Mouse (Mus musculus): ENCODE results near the gene Tead1. TPM values are rescaled to one million over a fixed set of nuclear protein-coding genes. Genes with fewer than 3 reads are reported as not detected.

The Tead1 gene
- polyA plus RNA-seq, 1 experiment from 2014 or later, result 36.2 TPM

DNA sequence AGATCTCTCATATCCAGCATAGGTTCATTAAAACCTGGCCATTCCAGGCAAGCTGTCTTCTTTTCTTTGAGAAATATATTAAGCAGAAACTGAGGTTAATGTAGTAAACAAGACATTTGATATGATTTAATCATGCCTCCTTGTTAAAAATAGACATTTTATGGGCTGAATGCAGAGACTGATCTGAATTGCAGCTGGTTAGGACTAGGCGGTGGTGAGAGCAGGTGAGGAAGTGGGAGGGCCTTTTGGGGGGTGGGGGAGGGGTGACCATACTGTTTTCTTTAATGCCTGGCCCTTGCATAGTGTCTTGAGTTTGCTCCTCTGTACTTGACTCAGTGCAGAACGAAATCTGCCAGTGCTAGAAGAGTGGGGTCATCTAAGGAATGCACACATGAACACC is 111.2 kb downstream of the Tead1 start:
- Histone ChIP-seq H3K9me3 (ENCODE audit: control insufficient read depth, low read depth, low read length) (no peaks in the 10 kb centered on the region), H3K4me2 (replicated peaks; ENCODE audit: low read depth, low read length) (no peak overlapping the region), H3K36me3 (ENCODE audit: control insufficient read depth, insufficient read depth, low read length) (no peaks in the 10 kb centered on the region), H3K27me3 (ENCODE audit: control insufficient read depth, insufficient read depth, low read length) (no peaks in the 10 kb centered on the region), H3K4me1 (ENCODE audit: control insufficient read depth, insufficient read depth, low read length) (peaks cover 61% of the 10 kb centered on the region), H3K4me3 (ENCODE audit: low read depth, low read length) (no peak overlapping the region), H3K9ac (replicated peaks; ENCODE audit: low read depth, low read length) (no peak overlapping the region), H3K27ac (ENCODE audit: low read length) (no peak overlapping the region)
- WGBS, result 31% methylated on average over 2 of the region's 2 CpGs
- no peak for ATAC-seq (ENCODE audit: insufficient number of reproducible peaks, insufficient read depth, low FRiP score, low read depth)

DNA sequence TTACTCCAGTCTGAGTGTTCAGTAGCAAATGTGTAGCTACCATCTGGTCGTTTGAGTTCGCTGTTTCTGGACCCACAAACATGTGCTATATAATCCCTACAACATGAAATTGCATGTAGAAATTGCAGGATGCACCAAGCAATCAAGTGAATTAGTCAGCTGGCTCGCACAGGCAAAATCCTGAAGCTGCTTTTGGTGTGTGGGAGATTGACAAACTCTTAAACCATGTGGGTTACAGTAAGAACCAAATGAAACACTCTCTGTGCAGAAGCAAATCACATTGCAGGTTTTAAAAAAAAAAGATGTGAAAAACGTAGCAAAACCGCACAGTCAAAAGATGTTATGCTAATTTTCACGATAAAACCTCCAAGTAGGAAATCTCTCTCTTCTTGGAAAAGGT is 113.6 kb downstream of the Tead1 start:
- Histone ChIP-seq H3K27ac (ENCODE audit: low read length) (no peak overlapping the region), H3K36me3 (ENCODE audit: control insufficient read depth, insufficient read depth, low read length) (no peaks in the 10 kb centered on the region), H3K27me3 (ENCODE audit: control insufficient read depth, insufficient read depth, low read length) (no peaks in the 10 kb centered on the region), H3K4me2 (replicated peaks; ENCODE audit: low read depth, low read length) (no peak overlapping the region), H3K4me3 (ENCODE audit: low read depth, low read length) (no peak overlapping the region), H3K4me1 (ENCODE audit: control insufficient read depth, insufficient read depth, low read length) (peaks cover 43% of the 10 kb centered on the region), H3K9ac (replicated peaks; ENCODE audit: low read depth, low read length) (no peak overlapping the region), H3K9me3 (ENCODE audit: control insufficient read depth, low read depth, low read length) (no peaks in the 10 kb centered on the region)
- 84% methylated on average over 6 of the region's 6 CpGs for WGBS
- no peak for ATAC-seq (ENCODE audit: insufficient number of reproducible peaks, insufficient read depth, low FRiP score, low read depth)

DNA sequence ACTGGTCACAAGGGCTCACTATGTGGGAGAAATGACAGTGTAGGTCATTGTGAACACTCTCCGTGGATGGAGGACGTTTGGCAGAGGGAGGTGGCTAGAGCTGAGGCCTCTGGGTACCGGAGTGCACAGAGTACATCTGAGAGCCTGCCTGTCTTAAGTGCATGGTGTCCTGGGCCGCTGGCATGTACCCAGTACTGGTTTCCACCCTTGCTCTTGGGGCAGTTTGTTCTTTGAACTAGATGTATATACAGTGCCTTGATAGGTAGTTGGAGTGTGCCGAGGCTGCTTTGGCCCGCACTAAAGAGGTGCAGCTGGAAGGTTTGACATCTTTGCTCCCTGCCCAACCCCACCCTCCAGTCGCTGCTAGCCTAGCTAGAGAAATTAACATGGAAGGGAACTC is 114.8 kb downstream of the Tead1 start:
- peaks cover 32% of the 10 kb centered on the region; the same call in 1 of the 2 replicates for H3K4me1 ChIP-seq (ENCODE audit: control insufficient read depth, insufficient read depth, low read length)

DNA sequence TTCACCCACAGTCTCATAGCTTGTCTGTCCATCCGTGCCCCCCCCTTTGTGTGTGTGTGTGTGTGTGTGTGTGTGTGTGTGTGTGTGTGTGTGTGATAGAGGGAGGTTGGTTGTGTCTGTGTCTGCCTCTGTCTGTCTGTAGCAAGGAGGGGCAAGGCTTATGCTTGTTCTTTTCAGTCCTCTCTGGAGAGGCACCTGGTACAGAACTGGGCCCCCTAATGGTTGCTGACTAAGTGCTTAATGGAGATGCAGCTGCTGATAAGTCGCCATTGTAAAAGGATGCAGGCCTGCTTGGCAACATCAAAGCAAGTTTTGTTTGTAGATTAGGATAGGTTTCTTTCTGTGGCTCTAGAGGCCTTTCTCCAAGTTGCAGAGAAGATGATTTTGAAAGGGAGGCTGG is 115.4 kb downstream of the Tead1 start:
- Histone ChIP-seq H3K36me3 (ENCODE audit: control insufficient read depth, insufficient read depth, low read length) (no peaks in the 10 kb centered on the region), H3K27ac (ENCODE audit: low read length) (no peak overlapping the region), H3K4me3 (ENCODE audit: low read depth, low read length) (no peak overlapping the region), H3K4me2 (replicated peaks; ENCODE audit: low read depth, low read length) (no peak overlapping the region), H3K4me1 (ENCODE audit: control insufficient read depth, insufficient read depth, low read length) (peaks cover 26% of the 10 kb centered on the region; the same call in 1 of the 2 replicates), H3K27me3 (ENCODE audit: control insufficient read depth, insufficient read depth, low read length) (no peaks in the 10 kb centered on the region), H3K9ac (replicated peaks; ENCODE audit: low read depth, low read length) (no peak overlapping the region), H3K9me3 (ENCODE audit: control insufficient read depth, low read depth, low read length) (no peaks in the 10 kb centered on the region)
- ATAC-seq (ENCODE audit: insufficient number of reproducible peaks, insufficient read depth, low FRiP score, low read depth), result no peak
- WGBS, result 7% methylated on average over 2 of the region's 2 CpGs

More for the DNA sequence above, 114.8 kb downstream of the Tead1 start:
- Histone ChIP-seq H3K4me2 (replicated peaks; ENCODE audit: low read depth, low read length) (no peak overlapping the region), H3K9me3 (ENCODE audit: control insufficient read depth, low read depth, low read length) (no peaks in the 10 kb centered on the region), H3K27ac (ENCODE audit: low read length) (no peak overlapping the region), H3K27me3 (ENCODE audit: control insufficient read depth, insufficient read depth, low read length) (no peaks in the 10 kb centered on the region), H3K9ac (replicated peaks; ENCODE audit: low read depth, low read length) (no peak overlapping the region), H3K36me3 (ENCODE audit: control insufficient read depth, insufficient read depth, low read length) (no peaks in the 10 kb centered on the region), H3K4me3 (ENCODE audit: low read depth, low read length) (no peak overlapping the region)
- WGBS, result 24% methylated on average over 7 of the region's 7 CpGs
- ATAC-seq (ENCODE audit: insufficient number of reproducible peaks, insufficient read depth, low FRiP score, low read depth), result no peak

DNA sequence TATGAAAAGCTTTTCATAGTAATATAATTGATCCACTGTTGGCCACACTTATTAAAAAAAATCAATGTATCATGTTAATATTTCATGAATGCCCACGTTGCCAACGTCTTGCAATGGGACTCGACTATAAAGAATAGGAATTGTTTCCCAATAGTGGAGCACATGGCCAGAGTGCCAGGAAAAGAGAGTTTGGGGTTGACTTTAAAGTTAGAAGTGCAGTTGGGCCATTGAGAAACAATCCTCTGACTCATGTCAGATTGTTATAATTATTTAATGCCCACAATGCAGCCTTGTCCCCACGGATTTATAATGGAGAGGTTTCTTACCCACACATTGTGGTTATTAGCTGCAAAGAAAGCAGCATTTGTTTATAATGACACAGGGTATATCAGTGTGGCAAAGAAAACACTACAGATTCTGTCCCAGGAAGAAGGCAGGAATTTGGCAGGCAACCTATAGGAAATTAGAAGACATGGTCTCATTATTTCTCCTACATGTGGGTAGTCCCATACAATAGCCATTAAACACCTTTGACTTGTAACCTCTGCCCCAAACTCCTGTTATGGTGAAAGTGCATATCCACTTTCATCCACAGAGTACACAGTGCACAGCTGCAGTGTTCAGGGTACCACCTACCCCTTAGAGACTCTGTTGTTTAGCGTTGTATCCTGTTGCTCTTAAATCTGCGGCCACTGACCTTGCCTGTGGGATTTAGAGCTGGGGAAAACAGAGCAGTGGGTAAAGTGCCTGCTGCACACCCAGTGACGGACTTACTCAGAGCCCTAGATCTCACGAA is 118.6 kb downstream of the Tead1 start:
- no peaks in the 10 kb centered on the region for H3K27me3 ChIP-seq (ENCODE audit: control insufficient read depth, insufficient read depth, low read length)
- no peak overlapping the region for H3K4me3 ChIP-seq (ENCODE audit: low read depth, low read length)
- H3K9me3 ChIP-seq (ENCODE audit: control insufficient read depth, low read depth, low read length), result no peaks in the 10 kb centered on the region
- no peak overlapping the region for H3K4me2 ChIP-seq (replicated peaks; ENCODE audit: low read depth, low read length)
- H3K36me3 ChIP-seq (ENCODE audit: control insufficient read depth, insufficient read depth, low read length), result no peaks in the 10 kb centered on the region
- H3K9ac ChIP-seq (replicated peaks; ENCODE audit: low read depth, low read length), result no peak overlapping the region
- 76% methylated on average over 8 of the region's 8 CpGs for WGBS
- ATAC-seq (ENCODE audit: insufficient number of reproducible peaks, insufficient read depth, low FRiP score, low read depth), result no peak
- H3K27ac ChIP-seq (ENCODE audit: low read length), result no peak overlapping the region
- peaks cover 23% of the 10 kb centered on the region for H3K4me1 ChIP-seq (ENCODE audit: control insufficient read depth, insufficient read depth, low read length)

DNA sequence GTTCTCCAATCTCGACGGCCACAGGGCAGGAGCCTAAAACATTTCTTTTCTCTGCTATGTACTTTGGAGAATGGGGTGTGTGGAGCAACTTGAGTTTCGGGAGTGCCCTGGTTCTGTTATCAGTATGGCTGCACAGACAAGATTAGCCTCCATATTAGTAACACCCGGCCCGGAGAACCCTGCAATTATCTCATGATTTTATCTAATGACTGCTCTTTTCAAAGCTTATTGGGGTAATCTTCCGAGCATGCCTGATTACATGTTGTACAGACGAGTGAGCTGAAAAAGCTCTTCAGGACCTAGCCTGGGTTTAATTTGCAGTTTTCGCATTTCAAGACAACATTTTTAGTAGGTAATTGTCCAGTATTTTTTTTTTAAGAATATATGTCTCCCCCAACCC is 122.6 kb downstream of the Tead1 start:
- H3K27ac ChIP-seq (ENCODE audit: low read length), result no peak overlapping the region
- no peaks in the 10 kb centered on the region for H3K27me3 ChIP-seq (ENCODE audit: control insufficient read depth, insufficient read depth, low read length)
- ATAC-seq (ENCODE audit: insufficient number of reproducible peaks, insufficient read depth, low FRiP score, low read depth), result no peak
- no peak overlapping the region for H3K9ac ChIP-seq (replicated peaks; ENCODE audit: low read depth, low read length)
- H3K9me3 ChIP-seq (ENCODE audit: control insufficient read depth, low read depth, low read length), result no peaks in the 10 kb centered on the region
- WGBS, result 61% methylated on average over 8 of the region's 8 CpGs
- H3K4me3 ChIP-seq (ENCODE audit: low read depth, low read length), result no peak overlapping the region
- no peaks in the 10 kb centered on the region for H3K36me3 ChIP-seq (ENCODE audit: control insufficient read depth, insufficient read depth, low read length)
- H3K4me2 ChIP-seq (replicated peaks; ENCODE audit: low read depth, low read length), result no peak overlapping the region
- peaks cover 22% of the 10 kb centered on the region for H3K4me1 ChIP-seq (ENCODE audit: control insufficient read depth, insufficient read depth, low read length)

DNA sequence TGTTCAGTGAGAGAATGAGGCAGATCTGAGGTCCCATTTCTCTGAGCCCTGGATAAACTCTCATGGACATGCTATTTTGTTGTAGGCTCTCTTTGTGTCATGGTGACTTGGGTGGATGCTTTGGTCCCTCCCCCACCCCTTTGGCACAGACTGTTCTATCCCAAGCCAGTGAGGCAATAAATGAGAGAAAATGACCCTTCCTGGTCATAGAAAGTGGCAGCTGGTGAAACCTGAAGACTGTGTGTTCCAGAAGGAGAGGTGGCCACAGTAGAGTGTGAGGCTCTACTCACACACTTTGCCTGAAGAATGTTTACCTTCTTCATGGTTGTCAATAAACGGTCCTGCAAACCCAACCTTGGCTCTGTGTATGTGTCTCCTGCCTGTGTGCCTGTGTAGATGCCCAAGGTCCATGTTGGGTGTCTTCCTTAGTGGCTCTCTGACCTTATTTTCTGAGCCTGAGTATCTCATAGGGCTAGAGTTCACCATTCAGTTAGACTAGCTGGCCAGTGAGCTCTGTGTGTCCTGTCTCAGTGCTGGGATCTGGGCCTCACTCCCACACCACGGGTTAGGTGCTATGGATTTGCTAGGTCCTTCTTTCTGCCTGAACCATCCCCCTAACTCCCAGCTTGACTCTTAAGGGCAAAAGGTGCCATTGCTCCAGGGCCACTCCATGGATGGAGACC is 127.7 kb downstream of the Tead1 start:
- Histone ChIP-seq H3K4me3 (ENCODE audit: low read depth, low read length) (no peak overlapping the region; the same call in 1 of the 2 replicates), H3K9ac (replicated peaks; ENCODE audit: low read depth, low read length) (no peak overlapping the region), H3K27ac (ENCODE audit: low read length) (peak overlapping the region; percentile 75), H3K9me3 (ENCODE audit: control insufficient read depth, low read depth, low read length) (no peaks in the 10 kb centered on the region), H3K4me2 (replicated peaks; ENCODE audit: low read depth, low read length) (peak overlapping the region; percentile 37), H3K36me3 (ENCODE audit: control insufficient read depth, insufficient read depth, low read length) (no peaks in the 10 kb centered on the region), H3K27me3 (ENCODE audit: control insufficient read depth, insufficient read depth, low read length) (no peaks in the 10 kb centered on the region), H3K4me1 (ENCODE audit: control insufficient read depth, insufficient read depth, low read length) (peaks cover 41% of the 10 kb centered on the region)
- ATAC-seq (ENCODE audit: insufficient number of reproducible peaks, insufficient read depth, low FRiP score, low read depth), result peak; percentile 24; the same call in 1 of the 2 replicates
- WGBS, result 27% methylated on average over 2 of the region's 2 CpGs

DNA sequence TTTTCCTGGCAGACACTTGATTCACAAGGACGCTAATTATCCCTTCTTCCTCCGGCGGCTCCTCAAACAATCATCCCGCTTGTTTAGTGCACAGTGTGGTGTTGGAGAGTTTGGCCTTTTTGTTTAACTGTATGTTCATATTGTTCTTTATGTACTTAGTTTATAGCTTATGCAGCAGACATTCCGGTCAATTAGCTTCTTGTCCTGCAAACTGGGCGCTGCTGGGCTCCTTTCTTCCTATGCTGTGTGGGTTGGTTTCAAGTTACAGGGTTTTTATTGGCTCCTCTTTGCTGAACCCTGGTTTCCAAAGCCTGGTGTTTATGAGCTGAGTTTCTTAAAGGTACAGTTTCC is 128.3 kb downstream of the Tead1 start:
- WGBS, result 1% methylated on average over 6 of the region's 6 CpGs
- Histone ChIP-seq H3K36me3 (ENCODE audit: control insufficient read depth, insufficient read depth, low read length) (no peaks in the 10 kb centered on the region), H3K4me3 (ENCODE audit: low read depth, low read length) (no peak overlapping the region; the same call in 1 of the 2 replicates), H3K9ac (replicated peaks; ENCODE audit: low read depth, low read length) (no peak overlapping the region), H3K4me1 (ENCODE audit: control insufficient read depth, insufficient read depth, low read length) (peaks cover 38% of the 10 kb centered on the region), H3K9me3 (ENCODE audit: control insufficient read depth, low read depth, low read length) (no peaks in the 10 kb centered on the region), H3K4me2 (replicated peaks; ENCODE audit: low read depth, low read length) (peak overlapping the region; percentile 37), H3K27ac (ENCODE audit: low read length) (peak overlapping the region; percentile 75), H3K27me3 (ENCODE audit: control insufficient read depth, insufficient read depth, low read length) (no peaks in the 10 kb centered on the region)
- peak; percentile 64; the same call in 1 of the 2 replicates for ATAC-seq (ENCODE audit: insufficient number of reproducible peaks, insufficient read depth, low FRiP score, low read depth)

All from stomach, embryonic 14.5 days (tissue).